Mouse (Mus musculus) layer of hippocampus, adult 6 months (tissue): ENCODE measurements around the gene Gast. TPM values are rescaled to one million over a fixed set of nuclear protein-coding genes. Genes with fewer than 3 reads are reported as not detected.

Experiments
- long read RNA-seq, 2 experiments: library from polyadenylated mRNA; unstranded; transcript quantifications; one replicate each; pipeline ENCODE4 v2.0.0; 2019 to 2020
- polyA plus RNA-seq: library from polyadenylated mRNA; unstranded; fragments of <200 nt; fragmentation: Nextera tagmentation; gene quantifications from 2 replicates; pipeline ENCODE4 v1.2.3, GENCODE M21; 2021

Gast gene
- 0.40 TPM in 1 of 2 replicates, not detected in the other for polyA plus RNA-seq
- long read RNA-seq, experiment 1, partial matches to known transcripts, result 0 of 1 reads
- long read RNA-seq, experiment 1, other reads (novel, unspliced or antisense), result 0 of 1 reads
- long read RNA-seq, experiment 2, result 0 reads

DNA sequence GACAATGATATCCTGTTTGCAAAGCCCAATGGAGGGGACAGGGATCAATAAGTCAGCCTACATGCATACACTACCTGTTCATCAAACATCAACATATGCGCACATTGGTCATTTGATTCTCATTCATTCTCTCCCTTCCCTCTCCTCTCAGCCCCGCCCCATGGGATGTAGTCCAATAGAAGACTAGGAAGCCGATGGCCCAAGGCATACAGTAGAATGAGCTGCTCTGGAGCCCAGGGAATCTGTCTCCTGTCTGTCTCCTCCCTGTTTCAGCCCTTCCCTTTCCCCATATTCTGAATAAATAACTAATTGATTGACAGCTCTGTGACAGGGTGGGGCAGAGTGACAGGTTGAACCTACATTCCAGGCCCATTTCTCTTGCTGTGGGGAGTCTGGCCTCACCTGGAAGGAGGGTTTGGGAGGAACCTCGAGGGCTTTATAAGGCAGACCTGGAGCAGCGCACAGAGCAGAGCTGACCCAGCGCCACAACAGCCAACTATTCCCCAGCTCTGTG, at the start of gene Gast:
Gast (plus strand) TSS at position 464 of the 514 bp plus-strand sequence.

DNA sequence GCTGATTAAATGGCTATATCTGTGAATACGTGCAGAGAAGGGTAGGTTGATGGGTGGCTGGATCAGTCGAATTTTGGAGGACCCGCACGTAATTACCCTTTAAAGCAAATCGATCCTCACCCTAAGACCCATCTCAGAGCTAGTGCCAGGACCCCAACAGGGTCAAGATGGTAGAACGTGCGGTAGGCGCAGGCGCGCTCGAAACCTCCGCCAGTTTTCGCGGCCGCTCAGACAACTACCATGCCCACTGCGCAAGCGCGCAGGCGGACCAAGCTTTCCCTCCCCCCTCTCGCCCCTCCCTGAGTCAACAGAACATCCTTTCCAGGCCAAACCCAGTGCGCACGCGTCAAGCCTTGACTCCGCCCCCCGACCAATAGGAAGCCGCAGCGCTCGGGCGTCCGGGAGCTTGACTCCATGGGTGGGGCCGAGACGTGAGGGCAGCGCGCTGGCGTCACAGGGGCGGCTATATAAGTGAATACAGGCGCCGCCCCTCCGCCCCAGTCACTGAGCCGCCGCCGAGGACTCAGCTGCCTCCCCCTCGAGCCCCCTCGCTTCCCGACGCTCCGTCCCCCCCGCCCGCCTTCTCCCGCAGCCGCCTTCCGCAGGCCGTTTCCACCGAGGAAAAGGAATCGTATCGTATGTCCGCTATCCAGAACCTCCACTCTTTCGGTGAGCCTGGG, 14.6 kb upstream of the Gast start, which contains the start of gene Eif1:
Eif1 (plus strand) TSS at position 394 of the 680 bp plus-strand sequence.

DNA sequence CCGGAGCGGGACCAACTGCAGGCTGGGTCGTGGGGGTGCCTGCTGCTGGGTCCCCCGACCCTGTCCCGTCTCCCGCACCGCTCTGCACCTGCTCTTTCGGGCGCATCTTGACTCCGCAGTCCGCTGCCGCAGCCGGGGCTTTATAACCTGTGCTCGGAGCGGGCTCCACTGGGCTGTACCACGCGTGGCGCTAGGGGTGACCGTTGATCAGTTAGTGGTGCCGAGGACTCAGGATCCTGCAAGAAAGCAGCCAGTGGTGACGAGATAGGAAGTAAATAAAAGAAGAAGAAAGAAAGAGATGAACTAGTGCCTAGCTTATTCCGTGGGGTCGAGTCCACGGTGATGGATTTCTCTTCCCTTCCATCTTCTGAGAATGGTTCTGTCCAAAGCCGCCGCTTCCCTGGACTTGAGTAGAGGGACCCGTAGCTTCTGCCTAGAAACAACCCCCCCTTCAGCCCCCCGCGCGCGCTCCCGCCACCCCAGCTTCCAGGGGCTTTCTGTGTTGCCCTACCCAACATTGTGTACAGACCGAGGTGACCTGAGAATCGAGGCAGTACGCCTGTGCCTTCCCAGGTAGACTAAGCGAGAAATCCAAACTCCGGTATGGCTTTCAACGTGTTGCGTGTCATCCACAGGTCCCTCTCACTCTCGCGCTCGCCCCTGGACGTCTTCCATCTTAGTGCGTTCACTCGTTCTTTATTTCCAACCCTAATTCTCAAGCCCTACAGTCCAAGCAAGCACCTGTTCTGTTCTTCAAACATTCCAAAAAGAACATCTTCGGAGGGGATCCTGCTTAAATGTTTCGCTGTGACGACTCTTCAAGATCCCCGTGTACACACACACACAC, 22.0 kb downstream of the Gast start, which contains the start of gene Hap1:
Hap1 (minus strand) TSS at position 157 of the 847 bp plus-strand sequence.

Other genes starting within 250 kb of the Gast start
- gene Krt32, start 246.2 kb upstream of the Gast start, polyA plus RNA-seq, result not detected in 2 replicates
- gene Krt35, start 238.2 kb upstream of the Gast start, polyA plus RNA-seq, result not detected in 2 replicates
- not detected in 2 replicates for gene Krt36, start 228.8 kb upstream of the Gast start, polyA plus RNA-seq
- gene Krt13, start 212.8 kb upstream of the Gast start, polyA plus RNA-seq, result not detected in 2 replicates
- gene Krt15, start 198.5 kb upstream of the Gast start, polyA plus RNA-seq, result 3.1 and 4.5 TPM in 2 replicates
- 0.36 TPM in 1 of 2 replicates, not detected in the other for gene Krt19, start 185.7 kb upstream of the Gast start, polyA plus RNA-seq
- gene Krt9, start 141.2 kb upstream of the Gast start, polyA plus RNA-seq, result 0.33 and 0.45 TPM in 2 replicates
- gene Krt14, start 126.9 kb upstream of the Gast start, polyA plus RNA-seq, result 0.13 TPM in 1 of 2 replicates, not detected in the other
- gene Krt16, start 85.5 kb upstream of the Gast start, polyA plus RNA-seq, result not detected in 2 replicates
- 0.15 and 0.26 TPM in 2 replicates for gene Krt17, start 73.4 kb upstream of the Gast start, polyA plus RNA-seq
- 0.13 TPM in 1 of 2 replicates, not detected in the other for gene Krt42, start 64.5 kb upstream of the Gast start, polyA plus RNA-seq
- gene Eif1, start 14.5 kb upstream of the Gast start, polyA plus RNA-seq, result 517 and 668 TPM in 2 replicates
- gene Hap1, start 21.7 kb downstream of the Gast start, polyA plus RNA-seq, result 27.8 and 29.6 TPM in 2 replicates
- 35.2 and 59.0 TPM in 2 replicates for gene Jup, start 63.4 kb downstream of the Gast start, polyA plus RNA-seq
- gene P3h4, start 80.4 kb downstream of the Gast start, polyA plus RNA-seq, result 17.5 and 18.0 TPM in 2 replicates
- 8.8 and 10.2 TPM in 2 replicates for gene Fkbp10, start 81.3 kb downstream of the Gast start, polyA plus RNA-seq
- 42.8 and 48.5 TPM in 2 replicates for gene Nt5c3b, start 107.4 kb downstream of the Gast start, polyA plus RNA-seq
- 0.31 and 0.34 TPM in 2 replicates for gene Klhl10, start 107.5 kb downstream of the Gast start, polyA plus RNA-seq
- 16.7 and 17.7 TPM in 2 replicates for gene Klhl11, start 138.3 kb downstream of the Gast start, polyA plus RNA-seq
- gene Acly, start 193.6 kb downstream of the Gast start, polyA plus RNA-seq, result 84.9 and 99.2 TPM in 2 replicates
- 0.93 and 1.8 TPM in 2 replicates for gene Ttc25, start 211.2 kb downstream of the Gast start, polyA plus RNA-seq
- 455 and 528 TPM in 2 replicates for gene Cnp, start 240.5 kb downstream of the Gast start, polyA plus RNA-seq